In genomic region chr12:101083839-101084195, GRCm38 (mm10) we compare ENCODE assay signal across 7 mouse cellular contexts. TPM values are rescaled to one million over a fixed set of nuclear protein-coding genes. Genes with fewer than 3 reads are reported as not detected.
DNase-seq lines count a peak whose midpoint lies in the region; ATAC-seq and TF ChIP-seq lines count a peak whose summit lies in the region.

No protein-coding gene starts in this region.

- H3K9ac ChIP-seq in lung, postnatal 0 days (replicated peaks; ENCODE audit: low read depth) = peak overlapping the region; percentile 94
- H3K9ac ChIP-seq in liver, embryonic 12.5 days = peak overlapping the region; percentile 99
- peak overlapping the region; percentile 99 for H3K9ac ChIP-seq in stomach, embryonic 16.5 days (ENCODE audit: low read length)

- H3K9me3 ChIP-seq in lung, postnatal 0 days (ENCODE audit: low read length) = no peaks in the 10 kb centered on the region
- no peaks in the 10 kb centered on the region for H3K9me3 ChIP-seq in forebrain, embryonic 10.5 days
- no peaks in the 10 kb centered on the region for H3K9me3 ChIP-seq in liver, embryonic 12.5 days (replicated peaks)
- H3K9me3 ChIP-seq in stomach, embryonic 16.5 days (replicated peaks; ENCODE audit: control insufficient read depth, low read length) = no peaks in the 10 kb centered on the region

- H3K4me3 ChIP-seq in lung, postnatal 0 days (ENCODE audit: low read depth, low read length) = peak overlapping the region; percentile 98
- H3K4me3 ChIP-seq in forebrain, embryonic 10.5 days = peak overlapping the region; percentile 93
- H3K4me3 ChIP-seq in liver, embryonic 12.5 days = peak overlapping the region; percentile 92
- peak overlapping the region; percentile 100 for H3K4me3 ChIP-seq in stomach, embryonic 16.5 days (replicated peaks; ENCODE audit: low read length)

- no peaks in the 10 kb centered on the region for H3K36me3 ChIP-seq in lung, postnatal 0 days (ENCODE audit: insufficient read depth, low read length)
- peaks cover 25% of the 10 kb centered on the region for H3K36me3 ChIP-seq in forebrain, embryonic 10.5 days (replicated peaks)
- peaks cover 21% of the 10 kb centered on the region for H3K36me3 ChIP-seq in liver, embryonic 12.5 days
- H3K36me3 ChIP-seq in stomach, embryonic 16.5 days (ENCODE audit: control insufficient read depth, insufficient read depth, low read length) = 0 out of 2 replicates have a peak, but pooled peaks cover 3% of the 10 kb centered on the region

- H3K27ac ChIP-seq in lung, postnatal 0 days (ENCODE audit: low read length) = peak overlapping the region; percentile 98
- H3K27ac ChIP-seq in forebrain, embryonic 10.5 days = peak overlapping the region; percentile 100
- peak overlapping the region; percentile 94 for H3K27ac ChIP-seq in liver, embryonic 12.5 days
- H3K27ac ChIP-seq in stomach, embryonic 16.5 days (ENCODE audit: low read length) = peak overlapping the region; percentile 99

- H3K4me2 ChIP-seq in lung, postnatal 0 days (replicated peaks; ENCODE audit: low read depth, low read length) = peak overlapping the region; percentile 77
- peak overlapping the region; percentile 91 for H3K4me2 ChIP-seq in liver, embryonic 12.5 days
- H3K4me2 ChIP-seq in stomach, embryonic 16.5 days (ENCODE audit: low read depth, low read length) = peak overlapping the region; percentile 82

- peaks cover 8% of the 10 kb centered on the region; the same call in 1 of the 2 replicates for H3K4me1 ChIP-seq in lung, postnatal 0 days (ENCODE audit: insufficient read depth, low read depth, low read length)
- peaks cover 27% of the 10 kb centered on the region for H3K4me1 ChIP-seq in forebrain, embryonic 10.5 days
- peaks cover 36% of the 10 kb centered on the region for H3K4me1 ChIP-seq in liver, embryonic 12.5 days
- H3K4me1 ChIP-seq in stomach, embryonic 16.5 days (ENCODE audit: control insufficient read depth, insufficient read depth, low read length) = peaks cover 8% of the 10 kb centered on the region

- peak; percentile 49 for ATAC-seq in lung, postnatal 0 days
- peak; percentile 61 for ATAC-seq in liver, embryonic 12.5 days
- no peak; the same call in none of the 2 replicates for ATAC-seq in stomach, embryonic 16.5 days (ENCODE audit: insufficient read depth, low FRiP score)

- no peak for DNase-seq in lung, postnatal 0 days (ENCODE audit: low spot score)
- no peak for DNase-seq in lung, postnatal 4 days
- DNase-seq in forebrain, embryonic 10.5 days (ENCODE audit: extremely low spot score, low spot score) = no peak
- DNase-seq in gastrocnemius, adult 8-10 months (ENCODE audit: low spot score in 2 of 2) = no peak
- DNase-seq in natural killer cell, adult 2 months (ENCODE audit: low spot score in 2 of 2) = no peak

- no peaks in the 10 kb centered on the region for H3K27me3 ChIP-seq in lung, postnatal 0 days (replicated peaks; ENCODE audit: insufficient read depth, low read length)
- H3K27me3 ChIP-seq in forebrain, embryonic 10.5 days (ENCODE audit: poor library complexity, severe bottlenecking) = no peaks in the 10 kb centered on the region
- no peaks in the 10 kb centered on the region for H3K27me3 ChIP-seq in liver, embryonic 12.5 days (replicated peaks)
- H3K27me3 ChIP-seq in stomach, embryonic 16.5 days (ENCODE audit: control insufficient read depth, insufficient read depth, low read length) = no peaks in the 10 kb centered on the region

- TF ChIP-seq CTCF in lung, postnatal 0 days (IDR thresholded peaks at IDR 0.05) = no peak

- no peak for TF ChIP-seq EP300 in lung, postnatal 0 days (IDR thresholded peaks at IDR 0.05)

- under 1% methylated on average over 20 of the region's 23 CpGs for WGBS in lung, postnatal 0 days
- under 1% methylated on average over 23 of the region's 23 CpGs for WGBS in forebrain, embryonic 10.5 days
- WGBS in liver, embryonic 12.5 days (ENCODE audit: insufficient replicate concordance) = 3% methylated on average over 23 of the region's 23 CpGs
- WGBS in stomach, embryonic 16.5 days = under 1% methylated on average over 23 of the region's 23 CpGs

RNA-seq across cellular contexts. Expression of gene Ppp4r3a, which starts 0.3 kb away (rescaled TPM):
- 16.4 and 20.5 TPM in 2 replicates for polyA plus RNA-seq in lung, postnatal 0 days (2015; fragmentation: Nextera tagmentation; extraction: Ambion mirVana)
- 51.0 and 52.2 TPM in 2 replicates for polyA plus RNA-seq in forebrain, embryonic 10.5 days (2016; fragmentation: Nextera tagmentation; extraction: Ambion mirVana)
- 50.1 TPM in 2 replicates for polyA plus RNA-seq in liver, embryonic 12.5 days (2016; fragmentation: Nextera tagmentation; extraction: Ambion mirVana)
- polyA plus RNA-seq in stomach, embryonic 16.5 days (2015; fragmentation: Nextera tagmentation; extraction: Ambion mirVana) = 21.7 and 28.2 TPM in 2 replicates
- 10 to 100 TPM; 13.6 to 18.2 (median 15.9) TPM for total RNA-seq in gastrocnemius, adult 8-10 months (2022)

RNA-seq across cellular contexts. Expression of gene Ccdc88c, which starts 55.0 kb away (rescaled TPM):
- 6.9 and 7.4 TPM in 2 replicates for polyA plus RNA-seq in lung, postnatal 0 days (2015; fragmentation: Nextera tagmentation; extraction: Ambion mirVana)
- 19.8 and 22.6 TPM in 2 replicates for polyA plus RNA-seq in forebrain, embryonic 10.5 days (2016; fragmentation: Nextera tagmentation; extraction: Ambion mirVana)
- polyA plus RNA-seq in liver, embryonic 12.5 days (2016; fragmentation: Nextera tagmentation; extraction: Ambion mirVana) = 8.4 and 9.6 TPM in 2 replicates
- 8.3 and 11.1 TPM in 2 replicates for polyA plus RNA-seq in stomach, embryonic 16.5 days (2015; fragmentation: Nextera tagmentation; extraction: Ambion mirVana)
- total RNA-seq in gastrocnemius, adult 8-10 months (2022) = 10 to 100 TPM; 32.5 to 47.7 (median 37.3) TPM
